Mouse (Mus musculus) ovary, adult 10 weeks (tissue): ENCODE data around the gene Cenpt. TPM values are rescaled to one million over a fixed set of nuclear protein-coding genes. Genes with fewer than 3 reads are reported as not detected.

Experiments
- polyA plus RNA-seq: library from polyadenylated mRNA; stranded (reverse); fragments of 350-450 nt; fragmentation: Illumina TruSeq; extraction: RNeasy Lipid Tissue Mini Kit (QIAGEN cat#74804); gene quantifications from one replicate; pipeline ENCODE4 v1.2.3, GENCODE M21; 2014

Gene Cenpt
- 0.68 TPM for polyA plus RNA-seq

DNA sequence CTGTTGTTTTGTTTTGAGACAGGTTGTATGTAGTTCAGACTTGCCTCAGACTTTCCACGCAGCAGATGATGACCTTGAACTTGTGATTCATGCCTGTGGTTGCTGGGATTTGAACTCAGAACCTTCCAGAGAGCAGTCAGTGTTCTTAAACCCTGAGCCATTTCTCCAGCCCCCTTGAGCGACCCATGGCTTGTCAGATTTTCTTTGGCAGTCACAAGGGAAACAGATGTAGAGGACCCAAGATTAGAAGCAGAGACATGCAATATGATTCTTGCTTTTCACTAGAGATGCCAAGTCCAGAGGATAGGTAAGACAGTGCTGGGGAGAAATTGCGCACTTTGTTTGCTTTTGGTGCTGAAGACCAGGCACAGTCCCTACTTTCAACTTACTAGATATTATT lies at the start of gene Cenpt:
Cenpt (minus strand) TSS at position 101 of the 400 bp plus-strand sequence.

DNA sequence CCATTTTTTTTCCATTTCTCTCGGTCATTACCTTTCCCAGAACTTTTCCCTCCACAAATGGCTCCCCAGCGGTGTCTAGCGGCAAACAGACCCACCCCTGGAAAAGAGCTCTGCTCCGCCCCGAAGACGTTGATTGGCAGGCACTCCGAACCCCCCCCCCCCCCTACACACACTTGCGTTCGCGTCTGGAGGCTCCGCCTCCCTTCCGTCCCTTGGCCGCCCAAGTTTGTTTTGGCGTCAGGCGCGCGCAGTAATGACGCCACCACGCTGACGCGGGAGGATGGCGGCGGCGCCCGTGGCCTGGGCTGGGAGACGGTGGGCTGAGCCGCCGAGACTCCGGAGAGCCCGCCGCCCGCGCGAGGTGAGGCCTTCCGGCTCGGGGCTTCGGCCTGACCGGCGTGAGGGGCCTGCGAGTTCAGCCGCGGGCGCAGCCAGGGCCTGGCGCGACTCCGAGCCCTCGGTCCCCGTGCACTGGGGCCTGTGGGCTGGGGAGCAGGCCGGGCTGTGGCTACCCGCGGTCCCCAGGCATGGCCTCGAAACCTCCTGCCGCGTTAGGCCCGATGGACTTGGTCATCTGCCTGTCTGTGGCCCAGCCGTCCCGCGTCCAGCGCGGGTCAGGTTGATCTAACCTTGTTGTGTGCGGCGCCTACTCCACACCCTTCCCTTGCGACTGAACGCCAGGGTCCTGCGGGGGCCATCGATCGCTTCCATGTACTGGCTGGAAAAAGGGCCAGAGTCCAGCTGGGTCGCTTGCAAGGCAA lies 47.3 kb upstream of the Cenpt start, which contains the start of gene Pskh1:
Pskh1 (plus strand) TSS at position 262 of the 761 bp plus-strand sequence.

DNA sequence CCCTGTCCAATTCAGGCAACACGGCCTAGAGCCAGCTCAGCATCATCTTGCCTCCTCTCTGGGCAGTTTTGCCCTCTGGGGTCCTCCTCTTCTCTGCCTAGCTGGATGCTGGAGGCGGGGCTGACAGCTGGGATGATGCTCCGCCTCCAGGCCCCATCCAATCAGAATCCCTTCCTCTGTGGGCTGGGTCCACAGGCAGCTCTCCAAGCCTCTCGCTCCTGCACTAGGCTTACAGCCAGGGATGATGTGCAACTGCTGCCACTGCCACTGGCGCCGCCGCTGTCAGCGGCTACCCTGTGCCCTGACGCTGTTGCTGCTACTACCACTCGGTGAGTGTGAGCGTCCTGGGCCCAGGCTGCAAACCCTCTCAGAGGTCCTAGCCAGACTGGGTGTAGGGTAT lies 40.3 kb upstream of the Cenpt start, which contains the start of gene Nrn1l:
Nrn1l (plus strand) TSS at position 229 of the 400 bp plus-strand sequence.

DNA sequence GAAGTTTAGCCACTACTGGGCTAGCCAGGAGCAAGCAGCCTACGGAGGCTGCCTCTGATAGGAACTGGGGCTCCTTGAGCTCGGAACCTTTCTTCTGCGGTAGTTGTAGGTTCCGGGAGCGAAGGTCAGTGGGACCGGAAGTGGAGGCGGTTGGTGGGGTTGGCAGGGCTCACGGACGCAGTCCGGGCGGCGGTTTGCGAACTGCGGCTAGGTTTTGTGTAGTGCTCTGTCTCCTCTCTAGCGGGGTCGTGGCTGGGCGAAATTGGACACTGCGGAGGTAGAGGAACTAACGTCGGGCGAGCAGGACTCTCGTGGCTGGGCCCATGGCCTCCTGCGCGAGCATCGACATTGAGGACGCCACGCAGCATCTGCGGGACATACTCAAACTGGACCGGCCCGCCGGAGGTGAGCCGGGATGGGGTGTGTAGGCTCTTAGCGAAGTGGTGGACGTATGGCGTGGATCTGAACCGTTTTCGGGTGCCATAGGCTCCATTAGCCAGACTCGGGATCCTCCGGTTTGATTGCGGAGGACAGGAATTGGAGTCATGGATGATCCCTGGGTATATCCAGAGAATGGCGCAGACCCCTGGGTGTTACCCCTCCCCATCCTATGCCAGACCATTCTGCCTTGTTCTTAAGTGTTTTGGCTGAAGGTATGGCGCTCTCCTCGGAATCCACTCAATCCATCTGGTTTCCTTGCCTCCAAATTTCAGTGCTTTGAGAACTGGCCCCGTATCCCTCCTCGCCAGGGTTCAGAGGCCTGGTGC lies 27.9 kb upstream of the Cenpt start, which contains the start of gene Edc4:
Edc4 (plus strand) TSS at position 128 of the 767 bp plus-strand sequence.

DNA sequence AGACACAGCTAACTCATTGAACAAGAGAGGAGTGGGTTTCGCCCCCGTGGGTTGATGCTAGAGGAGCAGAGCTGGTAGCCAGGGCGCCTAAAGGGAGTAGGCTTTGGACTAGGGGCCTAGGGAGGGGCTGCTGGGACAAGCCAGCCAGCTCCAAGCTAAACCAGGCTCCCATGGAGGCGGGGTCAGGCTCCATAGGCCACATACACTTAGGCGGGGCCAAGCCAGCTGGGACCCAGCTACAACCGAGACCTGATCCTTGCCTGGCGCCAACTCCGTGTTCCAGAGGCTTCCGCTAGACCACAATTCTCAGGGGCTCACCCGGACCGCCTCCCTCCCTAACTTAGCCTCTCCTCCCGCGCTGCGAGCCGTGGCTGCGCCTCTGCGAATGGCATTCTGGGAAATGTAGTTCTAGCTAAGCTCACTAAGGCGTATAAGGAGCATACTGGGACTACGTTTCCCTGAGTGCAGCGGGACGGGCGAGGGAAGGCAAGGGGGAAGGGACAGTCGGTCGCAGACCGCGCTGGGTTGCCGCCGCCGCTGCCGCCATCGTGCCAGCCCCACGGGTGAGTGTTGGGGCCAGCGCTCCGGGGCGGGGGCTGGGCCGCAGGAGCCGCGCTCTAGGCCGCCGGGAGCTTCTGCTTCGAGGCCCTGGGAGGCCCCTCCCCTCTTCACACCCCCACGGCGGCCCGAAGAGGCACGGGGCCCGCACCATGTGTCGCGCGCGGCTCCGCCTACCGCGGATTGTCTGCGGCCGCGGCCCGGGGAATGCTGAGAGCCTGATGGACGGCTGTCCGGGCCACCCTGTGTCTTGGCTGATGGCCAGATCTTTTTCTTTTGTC lies 7.3 kb upstream of the Cenpt start, which contains the start of gene Nutf2:
Nutf2 (plus strand) TSS at position 438 of the 839 bp plus-strand sequence.

DNA sequence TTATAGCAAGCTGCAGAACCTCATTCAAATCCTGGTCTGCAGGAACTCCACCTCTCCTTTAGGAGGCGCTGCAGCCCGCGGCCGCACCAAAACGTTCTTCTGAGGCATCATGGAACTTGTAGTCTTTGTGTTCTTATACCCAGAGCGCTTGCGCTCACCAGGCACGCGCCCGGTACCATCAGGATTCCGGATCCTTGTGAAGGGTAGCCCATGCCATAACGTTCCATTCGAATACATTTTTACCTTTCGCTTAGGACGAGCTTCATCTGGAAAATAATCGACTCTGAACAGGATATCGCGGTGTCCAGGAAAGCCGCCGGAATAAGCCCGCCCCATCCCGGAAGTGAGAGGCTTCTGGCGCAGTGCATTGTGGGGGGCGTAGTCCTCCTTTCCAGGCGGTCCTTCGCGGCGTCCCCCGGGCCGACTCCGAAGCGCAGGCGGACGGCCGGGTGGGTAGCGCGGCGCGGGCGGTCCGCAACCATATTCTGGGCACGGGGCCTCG lies 1.7 kb upstream of the Cenpt start, which contains the start of gene Thap11:
Thap11 (plus strand) TSS at position 418 of the 502 bp plus-strand sequence.

DNA sequence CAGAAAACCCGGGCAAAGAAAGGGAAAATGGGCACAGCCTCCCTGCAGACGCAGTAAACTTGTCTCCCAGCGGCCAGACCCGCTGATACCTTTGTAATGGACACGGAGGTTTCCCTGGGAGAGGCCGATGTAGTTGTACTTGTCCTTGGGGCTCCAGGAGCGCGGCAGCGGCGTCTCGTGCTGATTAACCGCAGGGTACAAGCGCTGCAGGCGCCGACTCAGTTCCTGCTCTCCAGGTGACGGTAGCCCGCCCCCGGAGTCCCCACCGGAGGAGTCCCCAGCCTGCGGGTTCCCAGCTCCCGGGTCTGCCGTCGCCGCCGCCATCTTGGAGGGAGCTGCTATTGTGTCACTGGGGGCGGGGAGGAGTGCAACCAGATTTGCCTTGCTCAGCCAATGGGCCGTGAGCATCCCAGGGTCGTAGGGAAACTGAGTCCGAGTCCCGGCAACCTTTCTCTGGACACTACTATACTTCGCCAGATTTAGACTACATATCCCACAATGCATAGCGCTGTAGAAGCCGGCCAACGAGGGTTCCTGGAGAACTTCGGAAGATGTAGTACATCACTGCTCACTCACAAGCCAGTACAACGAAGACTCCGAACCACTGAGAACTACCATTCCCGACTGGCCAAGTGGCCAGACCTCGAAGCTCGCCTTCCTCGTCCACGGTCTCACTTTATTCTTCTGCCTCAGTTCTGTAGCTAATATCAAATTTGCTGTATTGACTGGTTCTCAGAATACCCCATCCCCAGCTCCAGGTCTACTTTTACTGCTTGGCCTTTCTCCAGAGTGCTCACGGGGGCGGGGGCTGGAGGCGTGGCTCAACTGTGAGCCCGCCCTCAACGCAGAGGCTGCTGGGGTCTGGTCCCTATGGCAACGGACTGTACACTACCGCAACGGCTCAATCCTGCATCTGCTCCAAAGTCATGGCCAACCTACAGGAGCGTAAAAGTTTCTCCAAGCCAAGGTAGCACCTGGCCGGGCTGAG lies 25.9 kb downstream of the Cenpt start, which contains the start of the genes Ranbp10 and Tsnaxip1:
Ranbp10 (minus strand) TSS at position 490 of the 988 bp plus-strand sequence.
Tsnaxip1 (plus strand) TSS at position 871 of the 988 bp plus-strand sequence.

Other genes with a start within 250 kb of the Cenpt start
- 0.63 TPM for gene Ripor1, start 248.0 kb downstream of the Cenpt start, polyA plus RNA-seq
- 134 TPM for gene Ctcf, start 216.7 kb downstream of the Cenpt start, polyA plus RNA-seq
- gene Agrp, start 215.9 kb downstream of the Cenpt start, polyA plus RNA-seq: not detected
- gene Carmil2, start 167.0 kb downstream of the Cenpt start, polyA plus RNA-seq: not detected
- 1.3 TPM for gene Acd, start 152.2 kb downstream of the Cenpt start, polyA plus RNA-seq
- not detected for gene Pard6a, start 152.1 kb downstream of the Cenpt start, polyA plus RNA-seq
- not detected for gene 4933405L10Rik, start 145.6 kb downstream of the Cenpt start, polyA plus RNA-seq
- 0.54 TPM for gene Enkd1, start 145.1 kb downstream of the Cenpt start, polyA plus RNA-seq
- 0.48 TPM for gene Gfod2, start 94.6 kb downstream of the Cenpt start, polyA plus RNA-seq
- gene Ranbp10, start 25.9 kb downstream of the Cenpt start, polyA plus RNA-seq: 4.8 TPM
- 2.0 TPM for gene Tsnaxip1, start 25.5 kb downstream of the Cenpt start, polyA plus RNA-seq
- 15.2 TPM for gene Thap11, start 1.9 kb upstream of the Cenpt start, polyA plus RNA-seq
- gene Nutf2, start 7.3 kb upstream of the Cenpt start, polyA plus RNA-seq: 94.3 TPM
- gene Edc4, start 27.6 kb upstream of the Cenpt start, polyA plus RNA-seq: 2.3 TPM
- not detected for gene Nrn1l, start 40.3 kb upstream of the Cenpt start, polyA plus RNA-seq
- 4.3 TPM for gene Pskh1, start 47.2 kb upstream of the Cenpt start, polyA plus RNA-seq
- gene Ctrl, start 80.6 kb upstream of the Cenpt start, polyA plus RNA-seq: not detected
- 0.94 TPM for gene Psmb10, start 85.2 kb upstream of the Cenpt start, polyA plus RNA-seq
- not detected for gene Lcat, start 90.1 kb upstream of the Cenpt start, polyA plus RNA-seq
- 3.5 TPM for gene Slc12a4, start 112.8 kb upstream of the Cenpt start, polyA plus RNA-seq
- not detected for gene Dpep3, start 126.2 kb upstream of the Cenpt start, polyA plus RNA-seq
- 2.2 TPM for gene Dus2, start 138.1 kb upstream of the Cenpt start, polyA plus RNA-seq
- not detected for gene Dpep2nb, start 152.7 kb upstream of the Cenpt start, polyA plus RNA-seq
- gene Ddx28, start 158.6 kb upstream of the Cenpt start, polyA plus RNA-seq: 5.1 TPM
- 138 TPM for gene Nfatc3, start 205.6 kb upstream of the Cenpt start, polyA plus RNA-seq